Mouse (Mus musculus) kidney, postnatal 14 days (tissue): ENCODE measurements around the gene Golga7b.

Experiments
- DNase-seq: peaks from one replicate; pipeline ENCODE4 v3.0.0; 2022; ENCODE audit warnings: mixed read lengths

Gene Golga7b

GRCm38 (mm10) chr19:42306202-42306601, 58.8 kb downstream of the Golga7b start:
- no peak for DNase-seq

GRCm38 (mm10) chr19:42307019-42307418, 59.6 kb downstream of the Golga7b start:
- no peak for DNase-seq

- no peak for DNase-seq
Observed at GRCm38 (mm10) chr19:42308931-42309330, 61.6 kb downstream of the Golga7b start.

GRCm38 (mm10) chr19:42311332-42311731, 64.0 kb downstream of the Golga7b start:
- no peak for DNase-seq

- DNase-seq = no peak
Observed at GRCm38 (mm10) chr19:42312191-42312590, 64.8 kb downstream of the Golga7b start.

- no peak for DNase-seq
Observed at GRCm38 (mm10) chr19:42315070-42315679, 67.8 kb downstream of the Golga7b start.

- peak; percentile 72 for DNase-seq
Observed at GRCm38 (mm10) chr19:42315914-42316313, 68.5 kb downstream of the Golga7b start.

GRCm38 (mm10) chr19:42316525-42316924, 69.2 kb downstream of the Golga7b start:
- DNase-seq = peak; percentile 7

- DNase-seq = no peak
Observed at GRCm38 (mm10) chr19:42316998-42317397, 69.6 kb downstream of the Golga7b start.

- DNase-seq = no peak
Observed at GRCm38 (mm10) chr19:42317648-42318425, 70.5 kb downstream of the Golga7b start.
